Mouse (Mus musculus) heart, postnatal 0 days (tissue): Measurements from ENCODE around the gene Tiam2.

Source experiments
- CTCF ChIP-seq: IDR thresholded peaks from 2 replicates; pipeline ENCODE4 v1.5.1; 2016; ENCODE audit warnings: antibody characterized with exemption, control low read depth, low read depth
- EP300 ChIP-seq: IDR thresholded peaks from 2 replicates; pipeline ENCODE4 v1.6.1; 2016; ENCODE audit warnings: antibody characterized with exemption, low read depth

- no peak for TF ChIP-seq CTCF
- TF ChIP-seq EP300, result no peak
Measured at GRCm38 (mm10) chr17:3369631-3370030, 43.3 kb downstream of the Tiam2 start.
